Mouse (Mus musculus): ENCODE measurements around the gene Rexo5. TPM values are rescaled to one million over a fixed set of nuclear protein-coding genes. Genes with fewer than 3 reads are reported as not detected.

Gene Rexo5
- total RNA-seq, 2 experiments from 2014 or later, result 1.9 to 2.3 TPM

GRCm38 (mm10) chr7:119875776-119876440 lies 82.1 kb downstream of the Rexo5 start:
- peak in 1 of 2 experiments; percentile 31 for DNase-seq
- intact Hi-C loops (cut with DNase I), result no loop called here

- no peak for DNase-seq
- intact Hi-C loops (cut with DNase I), result no loop called here
Measured at GRCm38 (mm10) chr7:119879171-119879570, 85.4 kb downstream of the Rexo5 start.

GRCm38 (mm10) chr7:119880345-119880744 lies 86.5 kb downstream of the Rexo5 start:
- DNase-seq, result no peak
- intact Hi-C loops (cut with DNase I), result no loop called here

GRCm38 (mm10) chr7:119881229-119881628 lies 87.4 kb downstream of the Rexo5 start:
- intact Hi-C loops (cut with DNase I), result no loop called here
- no peak for DNase-seq

- intact Hi-C loops (cut with DNase I), result no loop called here
- DNase-seq, result no peak
Measured at GRCm38 (mm10) chr7:119887887-119888286, 94.1 kb downstream of the Rexo5 start.

GRCm38 (mm10) chr7:119892198-119892597 lies 98.4 kb downstream of the Rexo5 start:
- DNase-seq, result no peak
- intact Hi-C loops (cut with DNase I), result no loop called here

- intact Hi-C loops (cut with DNase I), result no loop called here
- no peak for DNase-seq
Measured at GRCm38 (mm10) chr7:119892742-119893141, 98.9 kb downstream of the Rexo5 start.

GRCm38 (mm10) chr7:119894818-119895544 lies 101.2 kb downstream of the Rexo5 start:
- intact Hi-C loops (cut with DNase I), result loop anchor here (2.0 to 5.0 kb wide), 2 partner anchors 34 to 207 kb away; partner anchors contain the start of gene Tmem159
- no peak for DNase-seq

- peak; percentile 96 to 98 for DNase-seq
- intact Hi-C loops (cut with DNase I), result loop anchor here (2.0 to 5.0 kb wide), 2 partner anchors 35 to 206 kb away; partner anchors contain the start of gene Tmem159
Measured at GRCm38 (mm10) chr7:119895639-119896512, 102.1 kb downstream of the Rexo5 start, which contains the start of the genes Lyrm1 and Dcun1d3. Lyrm1 (plus strand) TSS chr7:119895861. Dcun1d3 (minus strand) TSS chr7:119896298.

GRCm38 (mm10) chr7:119897521-119898109 lies 103.8 kb downstream of the Rexo5 start:
- intact Hi-C loops (cut with DNase I), result loop anchor here (5.0 kb wide), 1 partner anchor 205 kb away; the partner anchor contains the start of gene Tmem159

GRCm38 (mm10) chr7:119898247-119898856 lies 104.5 kb downstream of the Rexo5 start:
- intact Hi-C loops (cut with DNase I), result loop anchor here (5.0 kb wide), 1 partner anchor 204 kb away; the partner anchor contains the start of gene Tmem159
- DNase-seq, result no peak

More at GRCm38 (mm10) chr7:119897521-119898109, 103.8 kb downstream of the Rexo5 start:
- DNase-seq, result no peak

Other genes starting within 250 kb of the Rexo5 start
- gene Acsm2, start 239.7 kb upstream of the Rexo5 start, total RNA-seq (2021), result not detected
- gene Acsm1, start 187.0 kb upstream of the Rexo5 start, total RNA-seq (2021), result under 1 TPM in 1 of 2 experiments, not detected in 1; 0.22 TPM
- not detected for gene Acsm4, start 104.0 kb upstream of the Rexo5 start, total RNA-seq (2021)
- 10 to 100 TPM; 13.3 to 16.4 TPM for gene Thumpd1, start 73.2 kb upstream of the Rexo5 start, total RNA-seq (2021)
- 1 to 10 TPM in 1 of 2 experiments, under 1 TPM in 1; 0.10 to 1.3 TPM for gene Acsm3, start 33.1 kb upstream of the Rexo5 start, total RNA-seq (2021)
- gene Eri2, start 52 bp downstream of the Rexo5 start, total RNA-seq (2021), result 1 to 10 TPM; 2.3 to 2.8 TPM
- 1 to 10 TPM; 6.9 to 7.6 TPM for gene Lyrm1, start 101.9 kb downstream of the Rexo5 start, total RNA-seq (2021)
- 10 to 100 TPM; 12.7 to 14.2 TPM for gene Dcun1d3, start 102.3 kb downstream of the Rexo5 start, total RNA-seq (2021)

Data from heart, postnatal 14 days (tissue).